Mouse (Mus musculus) ZHBTc4 (cell line): ENCODE results near the gene Sgo2b.
A peak's percentile ranks its signal among the peaks of the same experiment; 100 is the strongest.
"Not testable (repeated sequence)": the region's sequence is repeated elsewhere in the genome, so short reads cannot be mapped to it uniquely, and the experiment has no call there.

Experiments used
- DNase-seq: peaks from one replicate; pipeline ENCODE4 v3.0.0-alpha.2; 2011; ENCODE audit warnings: low read depth, low spot score

Gene Sgo2b

GRCm38 (mm10) chr8:63951626-63952377 lies at the start of gene Sgo2b:
Gene Sgo2b (minus strand): TSS chr8:63952248.
- DNase-seq = peak; percentile 68

- peak; percentile 9 for DNase-seq
Observed at GRCm38 (mm10) chr8:63970612-63971391, 18.8 kb upstream of the Sgo2b start.

- no peak for DNase-seq
Observed at GRCm38 (mm10) chr8:63961032-63961785, 9.2 kb upstream of the Sgo2b start.

GRCm38 (mm10) chr8:63953802-63954201 lies 1.8 kb upstream of the Sgo2b start:
- DNase-seq = not testable (repeated sequence)

GRCm38 (mm10) chr8:63933171-63933570 lies 18.9 kb downstream of the Sgo2b start:
- peak; percentile 56 for DNase-seq

- peak; percentile 95 for DNase-seq
Observed at GRCm38 (mm10) chr8:63929301-63930097, 22.5 kb downstream of the Sgo2b start.

- DNase-seq = no peak
Observed at GRCm38 (mm10) chr8:63921257-63921960, 30.6 kb downstream of the Sgo2b start.

- DNase-seq = no peak
Observed at GRCm38 (mm10) chr8:63895096-63895495, 57.0 kb downstream of the Sgo2b start.

GRCm38 (mm10) chr8:63878353-63878752 lies 73.7 kb downstream of the Sgo2b start:
- no peak for DNase-seq

GRCm38 (mm10) chr8:63877393-63877792 lies 74.7 kb downstream of the Sgo2b start:
- DNase-seq = peak; percentile 75

- DNase-seq = peak; percentile 11
Observed at GRCm38 (mm10) chr8:63876949-63877348, 75.1 kb downstream of the Sgo2b start.
